Mouse (Mus musculus) neural tube, embryonic 15.5 days (tissue): ENCODE results near the gene 4930415O20Rik. TPM values are rescaled to one million over a fixed set of nuclear protein-coding genes. Genes with fewer than 3 reads are reported as not detected.

Experiments
- ATAC-seq: fragments of 200-750 bp; cut with Nextera tagmentation; 2 replicates; pipeline ENCODE4 v1.8.0; 2017; ENCODE audit warnings: mild to moderate bottlenecking, moderate TSS enrichment, moderate library complexity; ENCODE audit not compliant: low FRiP score
- H3K27ac ChIP-seq: fragments of 300-500 bp; sonication (generic); replicated peaks from 2 replicates; pipeline ENCODE4 v1.5.1; 2015; ENCODE audit warnings: mild to moderate bottlenecking, inconsistent platforms
- H3K27me3 ChIP-seq: fragments of 300-500 bp; sonication (generic); replicated peaks from 2 replicates; pipeline ENCODE4 v1.6.1; 2015; ENCODE audit warnings: inconsistent platforms
- H3K36me3 ChIP-seq: fragments of 300-500 bp; sonication (generic); 2 replicates; pipeline ENCODE4 v1.6.1; 2015; ENCODE audit warnings: inconsistent platforms
- H3K4me1 ChIP-seq: fragments of 300-500 bp; sonication (generic); 2 replicates; pipeline ENCODE4 v1.6.1; 2015; ENCODE audit warnings: inconsistent platforms
- H3K4me2 ChIP-seq: fragments of 300-500 bp; sonication (generic); 2 replicates; pipeline ENCODE4 v1.6.1; 2015; ENCODE audit warnings: inconsistent platforms, mild to moderate bottlenecking, moderate library complexity
- H3K4me3 ChIP-seq: fragments of 300-500 bp; sonication (generic); replicated peaks from 2 replicates; pipeline ENCODE4 v1.5.1; 2015; ENCODE audit warnings: mild to moderate bottlenecking, inconsistent platforms
- H3K9ac ChIP-seq: fragments of 300-500 bp; sonication (generic); replicated peaks from 2 replicates; pipeline ENCODE4 v1.6.1; 2015; ENCODE audit warnings: mild to moderate bottlenecking, inconsistent platforms
- H3K9me3 ChIP-seq: fragments of 300-500 bp; sonication (generic); replicated peaks from 2 replicates; pipeline ENCODE4 v1.6.1; 2016; ENCODE audit warnings: inconsistent platforms
- WGBS: fragments of 180-500 bp; shearing (Covaris S2); methylation state at CpG from one replicate; pipeline ENCODE4 v1.1.7; 2015; ENCODE audit warnings: mixed read lengths; 5-methylcytosine and 5-hydroxymethylcytosine counted together
- polyA plus RNA-seq: library from polyadenylated mRNA; unstranded; fragments of >200 nt; fragmentation: Nextera tagmentation; extraction: Ambion mirVana; gene quantifications from 2 replicates; pipeline ENCODE4 v1.2.1, GENCODE M21; 2015

4930415O20Rik gene
- polyA plus RNA-seq, 1 experiment from 2014 or later, result not detected

DNA sequence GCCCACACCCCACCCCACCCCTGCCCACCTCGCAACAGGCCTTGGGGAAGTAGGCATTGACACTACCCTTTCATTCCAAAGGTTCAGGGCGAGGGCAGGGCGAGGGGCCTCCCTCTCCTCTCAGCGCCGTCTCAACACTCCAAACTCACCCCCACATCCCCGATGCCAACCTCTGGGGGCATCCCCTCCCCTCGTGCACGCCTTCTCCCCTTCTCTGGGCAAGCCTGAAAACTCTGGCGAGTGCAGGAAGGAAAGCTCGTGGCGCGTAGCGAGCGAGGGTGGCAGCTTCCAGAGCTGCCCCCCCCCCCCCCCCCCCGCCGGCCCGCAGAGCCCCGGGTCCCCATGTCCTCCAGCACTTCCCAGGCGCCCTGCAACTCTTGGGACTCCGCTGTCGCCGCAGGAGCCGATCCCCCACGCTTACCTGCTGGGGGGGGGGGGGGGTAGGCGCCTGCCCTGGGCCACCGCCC, 38.0 kb downstream of the 4930415O20Rik start:
- peaks cover 7% of the 10 kb centered on the region; the same call in 1 of the 2 replicates for H3K36me3 ChIP-seq
- H3K27me3 ChIP-seq, result no peaks in the 10 kb centered on the region
- WGBS, result 1% methylated on average over 7 of the region's 26 CpGs
- peak overlapping the region; percentile 87 for H3K27ac ChIP-seq
- peaks cover 41% of the 10 kb centered on the region for H3K4me1 ChIP-seq
- peak overlapping the region; percentile 78 for H3K9ac ChIP-seq
- ATAC-seq, result peak; percentile 36
- H3K9me3 ChIP-seq, result no peaks in the 10 kb centered on the region
- peak overlapping the region; percentile 92 for H3K4me2 ChIP-seq
- H3K4me3 ChIP-seq, result peak overlapping the region; percentile 80

DNA sequence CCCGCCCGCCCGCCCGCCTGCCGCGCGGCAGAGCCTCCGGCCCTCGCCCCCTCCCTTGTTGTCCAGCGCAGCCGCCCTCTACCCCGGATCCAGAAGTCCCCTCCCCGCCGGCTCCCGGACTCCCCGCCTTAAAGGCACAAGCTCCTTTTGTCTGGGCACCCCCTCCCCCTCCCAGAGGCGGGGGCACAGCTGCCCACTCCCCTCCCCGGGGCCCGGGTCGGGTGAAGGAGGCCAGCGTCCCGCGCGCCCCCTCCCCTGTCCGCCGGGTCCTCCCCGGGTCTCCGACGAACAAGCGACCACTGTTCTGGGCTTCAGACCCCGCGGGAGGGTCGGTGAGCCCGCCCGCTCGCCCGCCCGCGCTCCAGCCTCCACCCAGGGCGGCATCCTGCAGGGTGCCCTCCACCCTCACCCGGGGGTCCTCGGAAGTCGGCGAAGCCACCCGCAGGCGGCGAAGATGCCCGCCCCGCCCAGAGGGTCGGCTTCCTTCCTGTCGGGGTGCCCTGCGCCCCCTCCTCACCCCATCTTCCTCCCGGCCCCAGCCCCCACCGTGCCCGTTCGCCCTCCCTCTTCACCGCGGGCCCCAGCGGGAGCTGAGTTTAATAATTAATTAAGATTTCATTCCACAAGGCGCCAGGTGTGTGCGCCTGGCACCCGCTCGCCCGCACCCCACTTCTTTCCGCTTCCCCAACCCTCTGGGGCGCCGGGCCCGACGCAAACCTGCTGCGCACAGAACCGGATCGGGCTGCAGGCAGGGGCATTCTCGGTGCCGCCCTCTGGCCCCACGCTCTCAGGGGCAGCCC, 38.7 kb downstream of the 4930415O20Rik start, which contains the start of gene Adcy6:
TSS of gene Adcy6 (minus strand) at position 746 of the 800 bp plus-strand sequence.
- Histone ChIP-seq H3K27me3 (no peaks in the 10 kb centered on the region), H3K36me3 (no peaks in the 10 kb centered on the region), H3K27ac (peak within 1 kb of the TSS; percentile 87), H3K9ac (peak within 1 kb of the TSS; percentile 78), H3K4me1 (peaks cover 43% of the 10 kb centered on the region), H3K9me3 (no peaks in the 10 kb centered on the region), H3K4me3 (peak within 1 kb of the TSS; percentile 80), H3K4me2 (peak within 1 kb of the TSS; percentile 92)
- WGBS, result 1% methylated on average over 58 of the region's 75 CpGs
- ATAC-seq, result peak; percentile 89

DNA sequence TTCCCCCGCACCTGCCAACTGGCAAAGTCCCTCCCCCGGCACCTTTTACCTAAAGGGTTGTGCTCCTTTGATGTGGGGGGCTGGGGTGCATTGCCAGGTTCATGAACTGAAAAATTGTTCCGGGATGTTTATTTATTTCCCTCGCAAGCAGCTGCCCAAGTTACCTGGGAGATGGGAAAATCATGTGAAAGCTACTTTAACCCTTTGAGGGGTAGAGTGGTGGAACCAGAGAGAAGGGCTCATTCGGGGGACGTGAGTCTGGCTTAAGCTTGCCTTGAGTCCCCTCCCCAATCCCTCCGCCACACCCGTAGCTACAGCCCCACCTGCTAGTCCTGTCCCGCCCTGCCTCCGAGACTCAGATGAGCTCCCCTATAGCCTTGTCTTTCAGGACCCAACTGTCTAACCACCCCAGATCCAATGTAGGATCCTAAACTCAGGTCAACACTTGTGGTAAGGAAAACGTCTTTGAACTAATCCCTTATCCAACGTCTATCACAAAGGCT, 39.4 kb downstream of the 4930415O20Rik start:
- Histone ChIP-seq H3K4me2 (peak overlapping the region; percentile 92), H3K36me3 (no peaks in the 10 kb centered on the region), H3K4me1 (peaks cover 49% of the 10 kb centered on the region), H3K9me3 (no peaks in the 10 kb centered on the region), H3K9ac (peak overlapping the region; percentile 78), H3K27me3 (no peaks in the 10 kb centered on the region), H3K4me3 (peak overlapping the region; percentile 80), H3K27ac (peak overlapping the region; percentile 87)
- 2% methylated on average over 12 of the region's 12 CpGs for WGBS
- peak; percentile 16; the same call in 1 of the 2 replicates for ATAC-seq

DNA sequence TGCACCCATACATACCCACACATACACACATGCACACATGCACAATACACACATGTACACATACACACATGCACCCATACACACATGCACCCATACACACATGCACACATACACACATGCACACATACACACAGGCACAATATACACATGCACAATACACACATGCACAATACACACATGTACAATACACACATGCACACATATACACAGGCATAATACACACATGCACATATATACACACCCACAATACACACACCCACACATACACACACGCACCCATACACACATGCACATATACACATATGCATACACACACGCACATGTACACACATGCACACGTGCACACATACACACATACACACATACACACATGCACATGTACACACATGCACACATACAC, 41.4 kb downstream of the 4930415O20Rik start:
- H3K36me3 ChIP-seq, result no peaks in the 10 kb centered on the region
- H3K4me1 ChIP-seq, result peaks cover 40% of the 10 kb centered on the region
- H3K4me2 ChIP-seq, result no peak overlapping the region
- no peaks in the 10 kb centered on the region for H3K9me3 ChIP-seq
- 97% methylated on average over 3 of the region's 3 CpGs for WGBS
- no peak overlapping the region for H3K27ac ChIP-seq
- H3K4me3 ChIP-seq, result no peak overlapping the region
- ATAC-seq, result no peak
- H3K27me3 ChIP-seq, result 0 out of 2 replicates have a peak, but pooled peaks cover 3% of the 10 kb centered on the region
- no peak overlapping the region for H3K9ac ChIP-seq

DNA sequence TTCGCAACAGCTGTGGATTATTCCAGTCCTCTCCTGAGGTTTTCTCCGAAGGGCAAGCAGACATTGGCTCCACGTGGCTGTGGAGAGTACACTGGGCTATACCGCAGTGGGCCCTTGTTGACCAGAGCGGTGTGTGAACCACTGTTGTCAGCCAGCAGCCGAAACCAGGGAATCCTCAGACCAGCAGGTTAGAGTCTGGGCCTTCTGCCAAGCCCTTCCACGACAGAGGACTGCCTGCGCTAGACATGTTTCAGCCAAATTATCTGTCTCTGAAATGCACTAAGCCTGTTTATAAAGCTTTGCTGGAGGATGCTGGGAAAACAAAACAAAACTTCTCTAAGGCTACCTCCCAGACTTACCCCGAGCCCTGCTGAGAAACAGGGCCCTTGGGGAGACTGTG, 43.7 kb downstream of the 4930415O20Rik start:
- ATAC-seq, result no peak
- H3K27me3 ChIP-seq, result 0 out of 2 replicates have a peak, but pooled peaks cover 7% of the 10 kb centered on the region
- peaks cover 27% of the 10 kb centered on the region for H3K4me1 ChIP-seq
- H3K9me3 ChIP-seq, result no peaks in the 10 kb centered on the region
- H3K36me3 ChIP-seq, result no peaks in the 10 kb centered on the region
- no peak overlapping the region for H3K4me2 ChIP-seq
- 0 out of 2 replicates have a peak overlapping the region, but pooled peaks have one; percentile 58 for H3K27ac ChIP-seq
- no peak overlapping the region for H3K4me3 ChIP-seq
- no peak overlapping the region for H3K9ac ChIP-seq
- 33% methylated on average over 9 of the region's 9 CpGs for WGBS

DNA sequence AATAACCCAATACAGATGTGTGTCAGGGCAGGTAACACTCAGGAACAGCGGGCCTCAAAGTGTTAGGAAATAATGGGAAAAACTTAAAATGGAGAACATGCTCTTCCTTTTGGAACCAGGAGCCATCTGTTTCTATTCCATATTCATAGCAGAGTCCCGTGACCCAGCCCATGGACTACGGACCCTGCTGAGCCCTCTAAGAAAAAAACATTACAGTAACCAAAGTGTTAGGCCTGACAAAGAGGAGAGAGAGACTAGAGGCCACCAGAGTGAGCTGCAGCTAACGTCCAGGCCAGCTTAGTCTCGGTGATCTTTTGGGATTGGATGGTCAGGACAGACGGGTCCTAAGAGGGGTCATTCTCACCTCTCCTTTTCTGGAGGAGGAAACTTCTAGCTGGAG, 44.2 kb downstream of the 4930415O20Rik start:
- H3K9ac ChIP-seq, result no peak overlapping the region
- no peak overlapping the region for H3K27ac ChIP-seq
- H3K4me2 ChIP-seq, result no peak overlapping the region
- H3K9me3 ChIP-seq, result no peaks in the 10 kb centered on the region
- H3K27me3 ChIP-seq, result 0 out of 2 replicates have a peak, but pooled peaks cover 7% of the 10 kb centered on the region
- WGBS, result 47% methylated on average over 6 of the region's 6 CpGs
- no peaks in the 10 kb centered on the region for H3K36me3 ChIP-seq
- H3K4me1 ChIP-seq, result peaks cover 24% of the 10 kb centered on the region
- no peak overlapping the region for H3K4me3 ChIP-seq
- no peak for ATAC-seq

DNA sequence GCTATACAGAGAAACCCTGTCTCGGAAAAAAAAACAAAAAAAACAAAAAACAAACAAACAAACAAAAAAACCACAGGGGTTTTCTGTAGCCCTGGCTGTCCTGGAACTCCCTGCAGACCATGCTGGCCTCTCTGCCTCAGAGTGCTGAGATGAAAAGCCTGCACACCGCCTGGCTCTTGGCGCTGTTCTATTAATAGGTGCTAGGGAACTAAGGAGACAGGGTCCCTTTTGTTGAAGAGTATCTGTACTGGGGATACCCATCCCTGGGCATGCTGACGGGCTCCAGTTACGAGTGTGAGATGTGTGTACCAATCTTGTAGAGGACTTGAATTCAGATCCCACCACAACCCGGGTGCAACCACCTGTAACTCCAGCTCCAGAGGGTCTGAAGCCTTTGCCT, 44.9 kb downstream of the 4930415O20Rik start:
- Histone ChIP-seq H3K4me1 (peaks cover 18% of the 10 kb centered on the region), H3K4me2 (no peak overlapping the region), H3K27ac (no peak overlapping the region), H3K36me3 (no peaks in the 10 kb centered on the region), H3K4me3 (no peak overlapping the region), H3K27me3 (0 out of 2 replicates have a peak, but pooled peaks cover 7% of the 10 kb centered on the region), H3K9ac (no peak overlapping the region), H3K9me3 (no peaks in the 10 kb centered on the region)
- 67% methylated on average over 6 of the region's 6 CpGs for WGBS
- ATAC-seq, result no peak

DNA sequence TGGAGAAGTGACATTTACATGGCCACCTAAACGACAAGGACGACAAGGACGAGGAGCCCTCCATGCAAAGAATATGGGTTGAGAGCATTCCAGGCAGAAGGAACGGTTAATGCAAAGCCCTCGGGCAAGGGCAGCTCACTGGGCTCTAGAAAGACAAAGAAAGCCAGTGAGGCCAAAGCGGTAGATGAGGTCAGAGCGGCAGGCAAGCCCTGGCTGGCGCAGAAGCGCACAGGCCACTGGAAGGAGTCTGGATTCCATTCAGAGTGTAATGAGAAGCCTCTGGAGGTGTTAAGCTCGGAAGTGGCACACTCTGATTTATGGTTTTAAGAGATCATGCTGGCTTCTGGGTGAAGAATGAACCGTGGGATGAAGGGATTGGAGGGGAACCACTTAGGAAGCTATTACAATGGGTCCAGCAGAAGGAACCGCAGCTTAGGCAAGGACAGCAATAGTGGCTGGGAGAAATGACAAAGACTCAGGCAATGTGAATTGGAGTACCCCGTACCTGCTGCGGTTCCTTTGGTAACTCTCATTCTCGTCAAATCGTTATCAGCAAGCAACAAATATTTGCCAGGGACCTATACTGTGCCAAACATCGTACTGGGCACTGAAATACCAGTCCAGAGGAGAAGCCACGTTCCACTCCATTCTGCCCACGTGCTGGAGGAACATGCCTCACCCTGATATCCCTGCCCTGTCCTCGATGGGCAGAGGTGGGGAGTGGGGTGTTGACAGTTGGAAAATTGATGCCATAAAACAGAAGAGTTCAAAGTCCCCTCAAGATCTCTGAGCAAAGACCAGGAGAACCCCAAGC, 45.8 kb downstream of the 4930415O20Rik start:
- Histone ChIP-seq H3K36me3 (no peaks in the 10 kb centered on the region), H3K4me3 (no peak overlapping the region), H3K9me3 (no peaks in the 10 kb centered on the region), H3K9ac (no peak overlapping the region), H3K4me2 (0 out of 2 replicates have a peak overlapping the region, but pooled peaks have one; percentile 30), H3K4me1 (peaks cover 18% of the 10 kb centered on the region), H3K27me3 (0 out of 2 replicates have a peak, but pooled peaks cover 7% of the 10 kb centered on the region), H3K27ac (no peak overlapping the region)
- WGBS, result 31% methylated on average over 20 of the region's 20 CpGs
- no peak for ATAC-seq

DNA sequence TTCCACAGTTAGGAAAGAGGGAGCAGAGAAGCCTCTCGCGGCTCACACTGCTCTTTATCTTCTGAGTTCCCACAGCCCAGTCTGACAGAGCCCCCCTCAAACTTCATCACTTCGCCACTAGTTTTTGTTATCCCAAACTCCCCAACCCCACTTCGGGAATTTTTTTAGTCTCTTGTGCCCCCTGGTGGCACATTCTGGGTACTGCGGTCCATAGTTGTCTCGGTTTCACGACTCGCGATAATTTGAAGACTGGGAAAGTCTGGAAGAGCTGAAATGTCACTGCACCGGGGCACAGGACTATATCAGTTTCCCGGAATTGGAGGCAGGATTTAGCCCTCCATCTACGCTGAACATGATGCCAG, 46.4 kb downstream of the 4930415O20Rik start:
- Histone ChIP-seq H3K9ac (no peak overlapping the region), H3K4me1 (peaks cover 18% of the 10 kb centered on the region), H3K27ac (no peak overlapping the region), H3K4me2 (0 out of 2 replicates have a peak overlapping the region, but pooled peaks have one; percentile 30), H3K36me3 (no peaks in the 10 kb centered on the region), H3K4me3 (no peak overlapping the region), H3K27me3 (0 out of 2 replicates have a peak, but pooled peaks cover 7% of the 10 kb centered on the region), H3K9me3 (no peaks in the 10 kb centered on the region)
- 2% methylated on average over 12 of the region's 12 CpGs for WGBS
- no peak for ATAC-seq

DNA sequence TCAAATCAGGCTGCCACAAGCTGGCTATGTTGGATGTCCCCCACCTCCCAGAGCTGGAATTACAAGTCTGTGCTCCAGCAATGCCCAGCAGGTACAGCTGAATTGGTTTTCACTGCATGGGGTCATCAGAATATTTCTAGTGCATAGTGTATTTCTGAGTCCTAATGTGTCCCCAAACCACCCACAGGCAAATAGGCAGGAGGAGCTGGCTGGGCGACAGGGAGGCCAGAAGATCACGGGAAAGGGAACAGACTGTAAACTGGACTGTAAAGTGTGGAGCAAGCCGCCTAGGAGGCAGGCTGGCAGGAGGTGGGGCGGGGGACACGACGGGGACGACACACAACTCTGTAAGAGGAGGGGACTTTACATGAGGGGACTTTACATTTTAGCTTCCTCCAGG, 51.4 kb downstream of the 4930415O20Rik start:
- H3K4me2 ChIP-seq, result no peak overlapping the region
- ATAC-seq, result no peak
- peaks cover 6% of the 10 kb centered on the region for H3K4me1 ChIP-seq
- H3K4me3 ChIP-seq, result no peak overlapping the region
- no peaks in the 10 kb centered on the region for H3K9me3 ChIP-seq
- 0 out of 2 replicates have a peak, but pooled peaks cover 4% of the 10 kb centered on the region for H3K27me3 ChIP-seq
- H3K9ac ChIP-seq, result no peak overlapping the region
- no peak overlapping the region for H3K27ac ChIP-seq
- no peaks in the 10 kb centered on the region for H3K36me3 ChIP-seq
- 7% methylated on average over 7 of the region's 7 CpGs for WGBS

DNA sequence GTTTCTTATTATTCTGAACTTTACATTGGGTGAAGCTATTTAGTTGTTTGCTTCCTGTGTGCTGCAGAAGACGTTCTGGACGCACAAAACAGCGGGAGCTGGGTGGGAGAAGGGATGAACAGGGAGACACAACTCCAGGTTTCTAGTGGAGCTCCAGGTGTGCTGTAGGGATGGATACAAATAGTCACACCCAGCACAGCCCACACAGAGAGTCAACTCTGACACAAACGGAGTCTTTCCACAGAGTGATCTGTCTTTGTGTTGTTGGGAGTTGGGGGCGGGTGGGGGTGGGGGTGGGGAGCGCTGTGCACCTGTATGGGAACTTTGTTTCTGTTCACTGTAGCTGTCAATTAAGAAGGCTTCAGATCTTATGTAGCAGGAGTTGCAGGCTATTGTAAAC, 51.9 kb downstream of the 4930415O20Rik start:
- Histone ChIP-seq H3K9me3 (no peaks in the 10 kb centered on the region), H3K9ac (no peak overlapping the region), H3K36me3 (no peaks in the 10 kb centered on the region), H3K4me1 (peaks cover 3% of the 10 kb centered on the region; the same call in 1 of the 2 replicates), H3K27me3 (0 out of 2 replicates have a peak, but pooled peaks cover 4% of the 10 kb centered on the region), H3K27ac (no peak overlapping the region), H3K4me3 (no peak overlapping the region), H3K4me2 (no peak overlapping the region)
- no peak for ATAC-seq
- WGBS, result 27% methylated on average over 6 of the region's 6 CpGs
